Mouse (Mus musculus) heart, embryonic 13.5 days (tissue): ENCODE measurements at regions not wholly inside any gene's neighbourhood (a gene's known extent, or its start where the extent isn't known, plus 50 kb on each side); places are given as distances from the start of the nearest gene placed in this dataset.
A peak's percentile ranks its signal among the peaks of the same experiment; 100 is the strongest.

Experiments
- ATAC-seq: fragments of 200-750 bp; cut with Nextera tagmentation; 2 replicates; pipeline ENCODE4 v1.8.0; 2017; ENCODE audit warnings: moderate TSS enrichment; ENCODE audit not compliant: insufficient number of reproducible peaks, low FRiP score, low TSS enrichment; ENCODE audit errors: extremely low read depth
- H3K27ac ChIP-seq: fragments of 300-500 bp; sonication (generic); replicated peaks from 2 replicates; pipeline ENCODE4 v1.5.1; 2015; ENCODE audit warnings: moderate library complexity, mild to moderate bottlenecking, inconsistent platforms
- H3K27me3 ChIP-seq: fragments of 300-500 bp; sonication (generic); replicated peaks from 2 replicates; pipeline ENCODE4 v1.6.1; 2015; ENCODE audit warnings: mild to moderate bottlenecking, inconsistent platforms
- H3K36me3 ChIP-seq: fragments of 300-500 bp; sonication (generic); 2 replicates; pipeline ENCODE4 v1.6.1; 2015; ENCODE audit warnings: mild to moderate bottlenecking, inconsistent platforms
- H3K4me1 ChIP-seq: fragments of 300-500 bp; sonication (generic); 2 replicates; pipeline ENCODE4 v1.6.1; 2015; ENCODE audit warnings: inconsistent platforms
- H3K4me2 ChIP-seq: fragments of 300-500 bp; sonication (generic); 2 replicates; pipeline ENCODE4 v1.6.1; 2015; ENCODE audit warnings: inconsistent platforms, mild to moderate bottlenecking, moderate library complexity
- H3K4me3 ChIP-seq: fragments of 300-500 bp; sonication (generic); 2 replicates; pipeline ENCODE4 v1.5.1; 2015; ENCODE audit warnings: moderate library complexity, mild to moderate bottlenecking, inconsistent platforms
- H3K9ac ChIP-seq: fragments of 300-500 bp; sonication (generic); 2 replicates; pipeline ENCODE4 v1.6.1; 2015; ENCODE audit warnings: inconsistent platforms, mild to moderate bottlenecking, moderate library complexity
- H3K9me3 ChIP-seq: fragments of 300-500 bp; sonication (generic); 2 replicates; pipeline ENCODE4 v1.6.1; 2016; ENCODE audit warnings: inconsistent platforms
- WGBS: fragments of 180-500 bp; shearing (Covaris S2); methylation state at CpG from one replicate; pipeline ENCODE4 v1.1.7; 2015; ENCODE audit warnings: mixed read lengths; 5-methylcytosine and 5-hydroxymethylcytosine counted together

DNA sequence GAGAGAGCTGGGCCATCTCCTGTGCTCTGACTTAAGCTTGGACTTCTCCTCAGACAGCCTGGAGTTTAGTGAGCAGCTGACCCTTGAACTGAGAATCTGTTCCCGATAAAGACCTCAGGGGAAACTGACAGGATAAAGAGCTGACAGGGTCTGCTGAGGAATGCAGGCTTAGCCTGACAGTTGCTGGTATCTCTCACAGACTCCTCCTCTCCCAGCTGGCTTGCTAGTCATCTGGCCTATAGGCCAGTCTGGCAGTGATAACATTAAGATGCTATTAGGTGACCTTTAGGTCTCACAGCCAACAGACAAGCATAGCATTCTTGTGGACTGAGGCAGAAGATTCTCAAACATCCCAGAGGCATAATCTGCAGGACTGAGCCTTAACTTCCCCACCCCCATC is 111.4 kb downstream of the Adamts15 start:
- WGBS: 0% methylated on average over 1 of the region's 1 CpGs
- peak overlapping the region; percentile 64 for H3K27ac ChIP-seq
- peak; percentile 19; the same call in 1 of the 2 replicates for ATAC-seq

DNA sequence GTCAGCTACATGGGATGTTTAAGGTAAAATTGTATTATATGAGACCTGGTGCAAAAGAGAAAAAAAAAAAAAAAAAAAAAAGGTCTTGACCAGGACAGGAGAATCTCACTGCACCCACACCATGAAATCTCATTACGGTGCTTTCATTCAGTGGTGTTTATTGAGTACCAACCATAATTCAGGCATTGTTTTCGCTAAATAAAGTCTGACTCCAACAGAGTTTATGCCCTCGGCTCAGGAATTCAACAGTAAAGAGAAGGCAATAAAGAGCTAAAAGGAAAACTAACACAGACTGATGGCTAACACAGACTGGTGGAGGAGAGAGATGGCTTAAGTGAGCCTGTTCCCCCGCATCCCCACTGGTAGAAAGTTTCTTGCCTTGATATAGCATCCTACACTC is 112.0 kb downstream of the Adamts15 start:
- Histone ChIP-seq H3K9me3 (no peaks in the 10 kb centered on the region), H3K27me3 (no peaks in the 10 kb centered on the region), H3K36me3 (no peaks in the 10 kb centered on the region), H3K4me3 (no peak overlapping the region), H3K27ac (peak overlapping the region; percentile 64), H3K4me2 (no peak overlapping the region), H3K4me1 (peaks cover 38% of the 10 kb centered on the region), H3K9ac (no peak overlapping the region)
- WGBS: 65% methylated on average over 4 of the region's 4 CpGs
- ATAC-seq: no peak

More for the DNA sequence above, 111.4 kb downstream of the Adamts15 start:
- H3K9ac ChIP-seq: no peak overlapping the region
- H3K4me3 ChIP-seq: no peak overlapping the region
- H3K9me3 ChIP-seq: no peaks in the 10 kb centered on the region
- no peak overlapping the region for H3K4me2 ChIP-seq
- no peaks in the 10 kb centered on the region for H3K36me3 ChIP-seq
- H3K27me3 ChIP-seq: no peaks in the 10 kb centered on the region
- peaks cover 40% of the 10 kb centered on the region for H3K4me1 ChIP-seq

GRCm38 (mm10) chr9:30808863-30809491 is 113.3 kb downstream of the Adamts15 start:
- WGBS: 27% methylated on average over 11 of the region's 11 CpGs
- Histone ChIP-seq H3K4me3 (no peak overlapping the region), H3K9ac (no peak overlapping the region), H3K9me3 (no peaks in the 10 kb centered on the region), H3K27ac (peak overlapping the region; percentile 76), H3K4me1 (peaks cover 39% of the 10 kb centered on the region), H3K27me3 (no peaks in the 10 kb centered on the region), H3K36me3 (no peaks in the 10 kb centered on the region), H3K4me2 (peak overlapping the region; percentile 20)
- ATAC-seq: no peak

DNA sequence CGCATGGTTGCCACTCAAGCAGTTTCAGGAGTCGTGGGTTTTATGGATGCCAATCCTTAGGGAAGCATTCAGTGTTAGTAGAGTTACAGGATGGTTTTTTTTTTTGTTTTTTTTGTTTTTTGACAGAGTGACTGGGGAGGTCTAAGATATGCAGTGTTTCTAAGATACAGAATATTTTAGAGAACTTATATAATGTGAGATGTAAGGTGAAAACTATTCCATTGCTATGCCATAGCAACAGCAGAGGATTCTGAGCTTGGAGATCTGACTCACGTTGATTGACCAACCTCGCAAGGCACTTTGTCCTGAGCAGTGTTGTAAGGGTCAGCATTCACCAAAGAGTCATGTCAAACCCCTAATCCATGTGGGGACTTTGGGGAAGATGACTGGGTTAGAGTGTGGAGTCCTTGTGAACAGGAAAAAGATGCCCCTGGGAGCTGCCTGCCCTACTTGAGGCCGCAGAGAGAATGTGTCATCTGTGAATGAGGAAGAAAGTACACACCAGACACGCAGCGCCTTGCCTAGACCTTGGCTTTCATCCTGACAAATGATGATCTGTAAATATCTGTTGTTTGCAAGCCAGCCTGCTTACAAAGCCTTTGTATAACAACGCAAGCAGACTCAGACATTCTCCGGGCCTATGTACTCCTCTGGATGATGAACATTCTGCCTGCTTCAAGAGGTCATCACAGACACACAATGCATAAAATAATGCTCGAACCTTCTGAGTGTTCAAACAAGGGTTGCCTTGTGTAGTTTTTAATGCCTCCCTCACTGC is 118.3 kb downstream of the Adamts15 start:
- ATAC-seq: no peak
- no peak overlapping the region for H3K9ac ChIP-seq
- no peak overlapping the region for H3K27ac ChIP-seq
- peaks cover 27% of the 10 kb centered on the region for H3K4me1 ChIP-seq
- H3K4me3 ChIP-seq: no peak overlapping the region
- no peak overlapping the region for H3K4me2 ChIP-seq
- H3K36me3 ChIP-seq: no peaks in the 10 kb centered on the region
- H3K9me3 ChIP-seq: no peaks in the 10 kb centered on the region
- no peaks in the 10 kb centered on the region for H3K27me3 ChIP-seq
- WGBS: 73% methylated on average over 10 of the region's 10 CpGs

GRCm38 (mm10) chr9:30802826-30803225 is 119.4 kb downstream of the Adamts15 start:
- H3K27me3 ChIP-seq: no peaks in the 10 kb centered on the region
- H3K36me3 ChIP-seq: no peaks in the 10 kb centered on the region
- H3K9ac ChIP-seq: no peak overlapping the region
- H3K4me2 ChIP-seq: no peak overlapping the region
- ATAC-seq: no peak
- H3K27ac ChIP-seq: 0 out of 2 replicates have a peak overlapping the region, but pooled peaks have one; percentile 4
- H3K4me1 ChIP-seq: peaks cover 21% of the 10 kb centered on the region
- no peak overlapping the region for H3K4me3 ChIP-seq
- 60% methylated on average over 3 of the region's 3 CpGs for WGBS
- H3K9me3 ChIP-seq: no peaks in the 10 kb centered on the region

DNA sequence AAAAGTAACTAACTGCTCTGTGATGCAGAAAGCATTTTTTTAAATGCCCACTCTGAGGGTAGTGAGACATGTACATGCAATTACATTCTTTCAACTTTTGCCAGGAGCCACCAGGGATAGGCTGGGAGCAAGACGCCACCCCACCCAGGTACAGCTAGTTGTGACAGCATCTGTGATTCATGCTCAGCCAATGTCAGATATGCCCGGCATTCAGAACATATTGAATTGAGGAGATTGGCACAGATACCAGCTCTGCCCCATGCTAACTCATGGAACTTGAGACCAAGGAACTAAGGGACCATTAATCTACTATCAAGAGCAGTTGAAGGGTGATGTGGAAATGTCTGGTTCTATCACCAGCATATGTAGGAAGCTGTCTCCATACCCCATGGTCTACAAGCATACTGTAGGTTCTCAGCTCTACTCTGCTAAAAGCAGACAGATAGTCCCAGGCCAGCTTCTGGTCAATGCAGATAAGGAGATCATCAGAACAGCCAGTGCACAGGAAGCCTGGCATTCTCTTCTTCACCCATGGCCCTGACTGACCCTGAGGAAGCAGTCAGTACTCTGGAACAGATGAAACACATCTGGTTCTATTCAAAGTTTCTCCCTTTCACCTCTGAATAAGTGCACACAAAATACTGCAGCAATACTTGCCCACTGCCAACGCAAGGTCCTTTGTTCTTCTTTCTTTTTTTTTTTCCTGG is 127.4 kb downstream of the Adamts15 start:
- Histone ChIP-seq H3K27ac (no peak overlapping the region), H3K9me3 (no peaks in the 10 kb centered on the region), H3K36me3 (no peaks in the 10 kb centered on the region), H3K27me3 (no peaks in the 10 kb centered on the region), H3K4me3 (no peak overlapping the region), H3K4me1 (peaks cover 7% of the 10 kb centered on the region; the same call in 1 of the 2 replicates), H3K9ac (no peak overlapping the region), H3K4me2 (no peak overlapping the region)
- ATAC-seq: no peak
- 71% methylated on average over 3 of the region's 3 CpGs for whole genome bisulfite sequencing

DNA sequence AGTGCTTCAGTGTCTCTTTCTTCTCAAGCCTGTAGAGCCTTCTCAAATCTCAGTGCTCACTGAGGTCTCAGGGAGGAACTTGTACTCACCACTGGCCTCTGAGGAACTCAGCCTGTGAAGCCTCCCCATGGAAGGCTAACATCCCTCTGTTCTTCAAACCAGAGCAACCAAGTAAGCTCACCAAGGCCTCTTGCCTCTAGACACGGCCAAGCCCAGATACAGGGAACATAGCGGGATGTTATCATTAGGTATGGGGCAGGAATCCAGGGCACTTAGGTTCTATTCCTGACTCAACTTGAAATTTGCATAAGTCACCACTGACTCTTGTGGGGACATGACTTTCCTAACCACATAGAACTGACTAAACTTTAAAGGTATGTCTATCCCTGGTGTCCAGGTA is 141.0 kb downstream of the Adamts15 start:
- no peaks in the 10 kb centered on the region for H3K27me3 ChIP-seq
- no peaks in the 10 kb centered on the region for H3K36me3 ChIP-seq
- 42% methylated on average over 2 of the region's 2 CpGs for WGBS
- H3K4me2 ChIP-seq: no peak overlapping the region
- peak overlapping the region; percentile 6; the same call in 1 of the 2 replicates for H3K27ac ChIP-seq
- no peak overlapping the region for H3K9ac ChIP-seq
- no peak for ATAC-seq
- no peaks in the 10 kb centered on the region for H3K9me3 ChIP-seq
- no peak overlapping the region for H3K4me3 ChIP-seq
- peaks cover 18% of the 10 kb centered on the region for H3K4me1 ChIP-seq

- H3K9ac ChIP-seq: no peak overlapping the region
- no peak overlapping the region for H3K4me3 ChIP-seq
- H3K4me1 ChIP-seq: peaks cover 30% of the 10 kb centered on the region
- ATAC-seq: no peak
- peaks cover 5% of the 10 kb centered on the region; the same call in 1 of the 2 replicates for H3K9me3 ChIP-seq
- no peak overlapping the region for H3K4me2 ChIP-seq
- no peaks in the 10 kb centered on the region for H3K27me3 ChIP-seq
- no peak overlapping the region for H3K27ac ChIP-seq
- WGBS: 78% methylated on average over 2 of the region's 2 CpGs
- H3K36me3 ChIP-seq: no peaks in the 10 kb centered on the region
Observed at GRCm38 (mm10) chr9:30777816-30778215, 144.4 kb downstream of the Adamts15 start.

- Histone ChIP-seq H3K27ac (no peak overlapping the region), H3K27me3 (no peaks in the 10 kb centered on the region), H3K4me3 (no peak overlapping the region), H3K36me3 (no peaks in the 10 kb centered on the region), H3K9ac (no peak overlapping the region), H3K4me2 (no peak overlapping the region), H3K4me1 (peaks cover 38% of the 10 kb centered on the region), H3K9me3 (peaks cover 5% of the 10 kb centered on the region; the same call in 1 of the 2 replicates)
- no peak for ATAC-seq
- WGBS: 46% methylated on average over 6 of the region's 6 CpGs
Observed at GRCm38 (mm10) chr9:30775161-30775560, 147.1 kb downstream of the Adamts15 start.

DNA sequence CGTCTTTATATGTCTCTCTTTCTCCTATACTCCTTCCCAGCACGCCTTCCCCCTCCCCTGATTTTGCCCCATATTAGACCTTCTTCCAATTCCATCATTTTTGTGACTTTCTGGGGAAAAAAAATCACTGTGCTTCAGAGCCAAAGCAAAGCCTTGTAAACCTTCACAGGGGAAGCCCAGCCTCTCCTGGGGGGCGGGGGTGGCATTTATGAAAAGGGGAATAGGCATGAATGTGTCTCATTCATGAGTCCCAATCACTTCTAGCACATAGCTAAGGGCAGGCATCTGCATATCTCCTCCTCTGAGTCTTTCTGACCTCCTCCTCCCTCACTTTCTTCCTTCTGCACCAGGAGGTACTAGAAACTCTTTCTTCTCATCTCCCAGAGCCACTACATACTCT is 149.8 kb downstream of the Adamts15 start:
- no peak for ATAC-seq
- H3K9ac ChIP-seq: no peak overlapping the region
- peaks cover 5% of the 10 kb centered on the region; the same call in 1 of the 2 replicates for H3K9me3 ChIP-seq
- H3K4me3 ChIP-seq: no peak overlapping the region
- H3K27me3 ChIP-seq: no peaks in the 10 kb centered on the region
- H3K27ac ChIP-seq: peak overlapping the region; percentile 69
- H3K4me2 ChIP-seq: peak overlapping the region; percentile 42
- WGBS: 55% methylated on average over 3 of the region's 3 CpGs
- no peaks in the 10 kb centered on the region for H3K36me3 ChIP-seq
- H3K4me1 ChIP-seq: peaks cover 57% of the 10 kb centered on the region

- H3K9ac ChIP-seq: no peak overlapping the region
- H3K4me3 ChIP-seq: no peak overlapping the region
- ATAC-seq: no peak
- no peak overlapping the region for H3K27ac ChIP-seq
- H3K36me3 ChIP-seq: no peaks in the 10 kb centered on the region
- H3K27me3 ChIP-seq: no peaks in the 10 kb centered on the region
- H3K4me1 ChIP-seq: peaks cover 54% of the 10 kb centered on the region
- peaks cover 5% of the 10 kb centered on the region; the same call in 1 of the 2 replicates for H3K9me3 ChIP-seq
- no peak overlapping the region for H3K4me2 ChIP-seq
- WGBS: 71% methylated on average over 8 of the region's 8 CpGs
Observed at GRCm38 (mm10) chr9:30770436-30771173, 151.6 kb downstream of the Adamts15 start.
